Mouse (Mus musculus): ENCODE results near the gene Sh3bp5. TPM values are rescaled to one million over a fixed set of nuclear protein-coding genes. Genes with fewer than 3 reads are reported as not detected.
"Not testable (repeated sequence)": the region's sequence is repeated elsewhere in the genome, so short reads cannot be mapped to it uniquely, and the experiment has no call there.

Sh3bp5 gene
- 140 and 142 TPM in 2 replicates for polyA plus RNA-seq (2015; fragmentation: Nextera tagmentation; extraction: Ambion mirVana)

DNA sequence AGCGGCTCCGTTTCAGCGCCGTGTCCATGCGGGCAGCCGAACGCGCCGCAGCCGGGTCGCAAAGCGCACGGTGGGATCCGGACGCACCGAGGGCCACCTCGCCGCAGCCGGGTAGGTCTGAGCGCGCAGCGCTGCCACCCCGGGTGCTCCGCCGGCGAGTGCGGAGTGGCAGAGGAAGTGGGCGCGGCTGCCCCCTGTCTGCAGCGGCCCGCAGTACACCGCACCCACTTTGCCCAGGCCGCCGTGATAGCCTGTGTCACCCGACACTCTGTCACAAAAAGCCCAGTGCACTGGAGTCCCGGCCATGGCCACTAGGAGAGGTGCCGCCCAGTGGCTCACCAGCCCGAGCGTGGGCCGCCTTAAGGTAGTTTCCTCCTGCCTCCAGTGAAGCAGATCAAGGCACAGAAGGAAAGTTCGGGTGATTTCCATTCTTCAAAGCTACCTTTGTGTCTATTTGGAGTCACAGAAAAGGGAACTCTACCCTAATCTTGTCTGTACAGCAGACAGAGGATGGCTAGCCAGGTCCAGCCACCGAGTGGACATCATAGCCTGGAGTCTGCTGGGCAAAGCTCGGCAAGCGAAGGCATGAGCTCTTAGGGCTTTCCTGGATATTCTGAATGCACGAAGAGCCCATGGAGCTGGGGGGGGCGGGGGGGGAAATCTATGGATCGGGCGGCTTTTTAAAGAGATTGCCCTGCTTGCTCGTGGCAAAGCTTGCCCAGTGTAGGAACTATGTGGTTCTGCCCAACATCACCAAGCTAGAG lies at the start of gene Sh3bp5:
Gene Sh3bp5, minus strand, starts transcription at position 149 of the 764 bp plus-strand sequence.
- ATAC-seq (ENCODE audit: low FRiP score) = peak; percentile 93
- no peaks in the 10 kb centered on the region for H3K9me3 ChIP-seq
- H3K9ac ChIP-seq = peak within 1 kb of the TSS; percentile 96
- H3K27ac ChIP-seq = peak within 1 kb of the TSS; percentile 97
- peaks cover 12% of the 10 kb centered on the region for H3K36me3 ChIP-seq
- H3K4me3 ChIP-seq = peak within 1 kb of the TSS; percentile 85
- peak within 1 kb of the TSS; percentile 68 for H3K4me2 ChIP-seq
- H3K27me3 ChIP-seq = 0 out of 2 replicates have a peak, but pooled peaks cover 3% of the 10 kb centered on the region
- 9% methylated on average over 49 of the region's 49 CpGs for WGBS
- H3K4me1 ChIP-seq (replicated peaks) = peaks cover 44% of the 10 kb centered on the region

GRCm38 (mm10) chr14:31482417-31482816 lies 46.5 kb upstream of the Sh3bp5 start:
- no peak overlapping the region for H3K4me2 ChIP-seq
- WGBS = 96% methylated on average over 5 of the region's 5 CpGs
- H3K9me3 ChIP-seq = no peaks in the 10 kb centered on the region
- H3K9ac ChIP-seq = no peak overlapping the region
- H3K36me3 ChIP-seq = peaks cover 93% of the 10 kb centered on the region
- H3K4me3 ChIP-seq = no peak overlapping the region
- H3K27ac ChIP-seq = no peak overlapping the region
- H3K27me3 ChIP-seq = no peaks in the 10 kb centered on the region
- no peaks in the 10 kb centered on the region for H3K4me1 ChIP-seq (replicated peaks)
- no peak for ATAC-seq (ENCODE audit: low FRiP score)

GRCm38 (mm10) chr14:31473297-31473696 lies 37.4 kb upstream of the Sh3bp5 start:
- Histone ChIP-seq H3K4me1 (replicated peaks) (no peaks in the 10 kb centered on the region), H3K27me3 (no peaks in the 10 kb centered on the region), H3K4me3 (no peak overlapping the region), H3K9ac (no peak overlapping the region), H3K27ac (no peak overlapping the region), H3K9me3 (no peaks in the 10 kb centered on the region), H3K36me3 (peaks cover 12% of the 10 kb centered on the region), H3K4me2 (no peak overlapping the region)
- 72% methylated on average over 2 of the region's 2 CpGs for WGBS
- no peak for ATAC-seq (ENCODE audit: low FRiP score)

DNA sequence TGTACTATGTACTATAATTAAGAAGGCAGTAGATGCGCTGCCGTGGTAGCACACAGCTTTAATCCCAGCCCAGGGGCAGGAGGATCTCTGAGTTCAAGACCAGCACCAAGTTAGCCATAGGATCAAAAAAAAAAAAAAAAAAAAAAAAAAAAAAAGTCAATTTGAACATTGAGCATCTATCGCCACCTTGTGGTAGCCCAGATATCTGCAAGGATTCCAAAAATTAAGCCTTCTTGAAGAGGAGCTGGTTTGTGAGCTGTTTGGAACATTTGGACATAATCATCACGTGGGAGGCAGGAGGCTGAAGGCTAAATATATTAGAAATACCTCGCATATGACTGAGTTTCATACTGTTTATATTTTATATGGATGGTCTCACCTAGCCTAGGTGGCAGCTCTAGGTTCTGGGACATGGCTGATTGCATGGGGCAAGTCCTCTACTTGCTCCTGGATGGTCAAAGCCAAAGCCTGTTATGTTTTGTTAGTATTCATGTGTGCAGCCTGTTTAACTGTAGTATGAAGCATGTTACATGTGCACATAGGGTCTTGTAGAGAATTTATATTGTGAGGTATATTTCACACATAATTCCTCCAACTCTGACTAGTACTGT lies 36.7 kb upstream of the Sh3bp5 start:
- no peak for ATAC-seq (ENCODE audit: low FRiP score)
- WGBS = 8% methylated on average over 5 of the region's 5 CpGs

DNA sequence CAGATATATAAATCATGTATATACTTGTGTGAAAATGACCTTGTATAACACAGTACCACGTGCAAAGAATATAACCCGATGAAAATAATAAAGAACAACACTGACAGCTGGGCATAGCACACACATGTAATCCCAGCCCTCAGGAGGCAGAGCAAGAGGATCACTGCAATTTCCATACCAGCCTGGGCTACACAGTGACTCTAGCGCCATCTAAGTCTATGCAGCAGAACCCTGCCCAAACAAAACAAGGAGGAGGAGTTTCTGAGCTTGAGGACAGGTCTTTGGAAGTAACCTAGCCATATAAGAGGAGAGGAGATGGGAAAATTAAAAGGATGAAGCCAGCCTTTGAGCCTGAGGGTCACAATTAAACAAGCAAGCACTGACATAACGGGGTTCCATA lies 33.8 kb upstream of the Sh3bp5 start:
- WGBS = 59% methylated on average over 4 of the region's 4 CpGs
- H3K27ac ChIP-seq = no peak overlapping the region
- no peak overlapping the region for H3K4me3 ChIP-seq

More for the DNA sequence above, 36.7 kb upstream of the Sh3bp5 start:
- no peak overlapping the region for H3K4me2 ChIP-seq
- H3K36me3 ChIP-seq = 0 out of 2 replicates have a peak, but pooled peaks cover 6% of the 10 kb centered on the region
- no peak overlapping the region for H3K27ac ChIP-seq
- no peaks in the 10 kb centered on the region for H3K4me1 ChIP-seq (replicated peaks)
- H3K4me3 ChIP-seq = no peak overlapping the region
- H3K9ac ChIP-seq = no peak overlapping the region
- H3K27me3 ChIP-seq = no peaks in the 10 kb centered on the region
- no peaks in the 10 kb centered on the region for H3K9me3 ChIP-seq

DNA sequence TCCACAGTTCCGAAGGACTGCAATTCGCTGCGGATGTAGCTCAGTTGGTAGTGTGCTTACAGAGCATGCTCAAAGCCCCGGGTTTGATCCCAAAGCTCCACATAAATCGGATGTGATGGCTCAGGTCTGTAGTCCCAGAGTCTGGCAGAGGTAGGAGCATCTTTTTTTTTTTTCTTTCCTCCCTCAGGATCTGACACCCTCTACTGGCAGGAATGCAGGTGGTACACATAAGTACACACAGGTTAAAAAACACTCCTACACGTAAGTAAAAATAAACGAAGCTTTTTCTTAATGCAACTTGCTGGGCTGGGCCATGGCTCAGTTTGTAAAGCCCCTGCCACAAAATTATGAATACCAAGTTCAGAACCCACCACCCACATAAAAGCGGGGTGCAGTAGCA lies 28.3 kb upstream of the Sh3bp5 start:
- Histone ChIP-seq H3K27me3 (no peaks in the 10 kb centered on the region), H3K4me2 (no peak overlapping the region), H3K9ac (no peak overlapping the region), H3K4me3 (no peak overlapping the region), H3K9me3 (no peaks in the 10 kb centered on the region), H3K36me3 (no peaks in the 10 kb centered on the region), H3K27ac (no peak overlapping the region), H3K4me1 (replicated peaks) (no peaks in the 10 kb centered on the region)
- 61% methylated on average over 8 of the region's 8 CpGs for WGBS
- ATAC-seq (ENCODE audit: low FRiP score) = no peak

More for the DNA sequence above, 33.8 kb upstream of the Sh3bp5 start:
- no peak overlapping the region for H3K9ac ChIP-seq
- no peak for ATAC-seq (ENCODE audit: low FRiP score)
- H3K4me2 ChIP-seq = no peak overlapping the region
- H3K4me1 ChIP-seq (replicated peaks) = no peaks in the 10 kb centered on the region
- no peaks in the 10 kb centered on the region for H3K9me3 ChIP-seq
- H3K36me3 ChIP-seq = no peaks in the 10 kb centered on the region
- H3K27me3 ChIP-seq = no peaks in the 10 kb centered on the region

DNA sequence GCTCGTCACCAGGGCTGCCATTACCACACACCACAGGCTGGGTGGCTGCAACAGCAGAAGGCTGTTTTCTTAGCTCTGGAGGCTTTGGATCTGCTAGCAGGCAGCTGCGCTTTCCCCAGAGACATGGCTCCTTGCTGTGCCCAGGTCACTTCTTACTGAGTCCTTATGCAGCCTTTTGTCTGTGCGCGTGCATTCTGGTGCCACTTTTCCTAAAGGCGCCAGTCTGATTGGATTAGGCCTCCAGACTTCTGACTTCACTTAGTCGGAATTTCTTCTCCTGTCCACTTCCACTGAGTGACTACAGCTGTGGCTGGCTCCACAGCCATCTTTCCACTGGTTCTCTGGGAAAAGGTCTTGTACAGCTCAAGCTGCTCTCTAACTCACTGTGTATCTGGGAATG lies 27.0 kb upstream of the Sh3bp5 start:
- no peak for ATAC-seq (ENCODE audit: low FRiP score)

DNA sequence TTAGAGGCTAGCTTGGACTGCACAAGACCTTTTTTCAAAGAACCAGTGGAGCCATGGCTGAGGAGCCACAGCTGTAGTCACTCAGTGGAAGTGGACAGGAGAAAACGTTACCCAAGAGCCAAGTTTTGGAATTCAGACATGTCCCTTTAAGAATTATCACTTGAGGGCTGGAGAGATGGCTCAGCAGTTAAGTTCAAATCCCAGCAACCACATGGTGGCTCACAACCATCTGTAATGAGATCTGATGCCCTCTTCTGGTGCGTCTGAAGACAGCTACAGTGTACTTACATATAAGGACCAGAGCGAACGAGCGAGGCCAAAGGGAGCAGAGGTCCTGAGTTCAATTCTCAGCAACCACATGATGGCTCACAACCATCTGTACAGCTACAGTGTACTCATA lies 26.3 kb upstream of the Sh3bp5 start:
- not testable (repeated sequence) for H3K4me1 ChIP-seq (replicated peaks); H3K9me3 ChIP-seq; H3K4me2 ChIP-seq; H3K27me3 ChIP-seq; H3K36me3 ChIP-seq; H3K4me3 ChIP-seq; H3K27ac ChIP-seq; H3K9ac ChIP-seq; ATAC-seq (ENCODE audit: low FRiP score)
- WGBS = 75% methylated on average over 5 of the region's 5 CpGs

More for the DNA sequence above, 27.0 kb upstream of the Sh3bp5 start:
- no peaks in the 10 kb centered on the region for H3K36me3 ChIP-seq
- no peaks in the 10 kb centered on the region for H3K27me3 ChIP-seq
- no peak overlapping the region for H3K9ac ChIP-seq
- 79% methylated on average over 6 of the region's 6 CpGs for WGBS
- H3K4me2 ChIP-seq = no peak overlapping the region
- no peaks in the 10 kb centered on the region for H3K9me3 ChIP-seq
- no peak overlapping the region for H3K4me3 ChIP-seq
- no peak overlapping the region for H3K27ac ChIP-seq
- H3K4me1 ChIP-seq (replicated peaks) = no peaks in the 10 kb centered on the region

- no peaks in the 10 kb centered on the region for H3K27me3 ChIP-seq
- no peaks in the 10 kb centered on the region for H3K4me1 ChIP-seq (replicated peaks)
- H3K4me2 ChIP-seq = no peak overlapping the region
- H3K4me3 ChIP-seq = no peak overlapping the region
- no peak overlapping the region for H3K9ac ChIP-seq
- WGBS = 89% methylated on average over 12 of the region's 12 CpGs
- ATAC-seq (ENCODE audit: low FRiP score) = no peak
- H3K36me3 ChIP-seq = no peaks in the 10 kb centered on the region
- H3K9me3 ChIP-seq = no peaks in the 10 kb centered on the region
- H3K27ac ChIP-seq = no peak overlapping the region
These were observed 22.1 kb upstream of the Sh3bp5 start for GRCm38 (mm10) chr14:31458006-31458405.

GRCm38 (mm10) chr14:31456064-31456721 lies 20.3 kb upstream of the Sh3bp5 start:
- no peaks in the 10 kb centered on the region for H3K27me3 ChIP-seq
- H3K36me3 ChIP-seq = no peaks in the 10 kb centered on the region
- H3K9me3 ChIP-seq = no peaks in the 10 kb centered on the region
- no peak for ATAC-seq (ENCODE audit: low FRiP score)
- H3K27ac ChIP-seq = no peak overlapping the region
- H3K4me2 ChIP-seq = no peak overlapping the region
- 85% methylated on average over 6 of the region's 6 CpGs for WGBS
- no peak overlapping the region for H3K9ac ChIP-seq
- no peak overlapping the region for H3K4me3 ChIP-seq
- no peaks in the 10 kb centered on the region for H3K4me1 ChIP-seq (replicated peaks)

GRCm38 (mm10) chr14:31454849-31455566 lies 19.1 kb upstream of the Sh3bp5 start:
- no peak for ATAC-seq (ENCODE audit: low FRiP score)
- Histone ChIP-seq H3K27ac (no peak overlapping the region), H3K9me3 (no peaks in the 10 kb centered on the region), H3K27me3 (no peaks in the 10 kb centered on the region), H3K36me3 (no peaks in the 10 kb centered on the region), H3K4me1 (replicated peaks) (no peaks in the 10 kb centered on the region), H3K4me3 (no peak overlapping the region), H3K4me2 (no peak overlapping the region), H3K9ac (no peak overlapping the region)
- WGBS = 91% methylated on average over 8 of the region's 8 CpGs

- H3K4me2 ChIP-seq; H3K9me3 ChIP-seq; H3K4me3 ChIP-seq; ATAC-seq (ENCODE audit: low FRiP score); H3K9ac ChIP-seq; H3K27me3 ChIP-seq; H3K27ac ChIP-seq; H3K36me3 ChIP-seq; H3K4me1 ChIP-seq (replicated peaks): not testable (repeated sequence)
- 44% methylated on average over 12 of the region's 12 CpGs for WGBS
These were observed 18.1 kb upstream of the Sh3bp5 start for GRCm38 (mm10) chr14:31453946-31454345.

Measured in hindbrain, embryonic 13.5 days (tissue).